8 mouse cellular contexts compared by ENCODE assay signal in genomic region chr9:42945174-42945573, GRCm38 (mm10). TPM values are rescaled to one million over a fixed set of nuclear protein-coding genes. Genes with fewer than 3 reads are reported as not detected.
DNase-seq lines count a peak whose midpoint lies in the region; ATAC-seq lines count a peak whose summit lies in the region.

No protein-coding gene starts in this region.

- H3K27ac ChIP-seq in hindbrain, embryonic 12.5 days = no peak overlapping the region
- no peak overlapping the region for H3K27ac ChIP-seq in hindbrain, embryonic 13.5 days
- H3K27ac ChIP-seq in embryonic facial prominence, embryonic 10.5 days (replicated peaks) = no peak overlapping the region
- H3K27ac ChIP-seq in hindbrain, embryonic 15.5 days (replicated peaks) = no peak overlapping the region

- peaks cover 14% of the 10 kb centered on the region for H3K4me1 ChIP-seq in hindbrain, embryonic 12.5 days
- H3K4me1 ChIP-seq in hindbrain, embryonic 13.5 days (replicated peaks) = peaks cover 42% of the 10 kb centered on the region
- H3K4me1 ChIP-seq in embryonic facial prominence, embryonic 10.5 days = peaks cover 35% of the 10 kb centered on the region
- peaks cover 32% of the 10 kb centered on the region for H3K4me1 ChIP-seq in hindbrain, embryonic 15.5 days (replicated peaks)

- peaks cover 28% of the 10 kb centered on the region for H3K27me3 ChIP-seq in hindbrain, embryonic 12.5 days
- H3K27me3 ChIP-seq in hindbrain, embryonic 13.5 days = peaks cover 27% of the 10 kb centered on the region
- H3K27me3 ChIP-seq in embryonic facial prominence, embryonic 10.5 days (replicated peaks; ENCODE audit: low read depth, poor library complexity, severe bottlenecking) = peaks cover 58% of the 10 kb centered on the region
- peaks cover 6% of the 10 kb centered on the region; the same call in 1 of the 2 replicates for H3K27me3 ChIP-seq in hindbrain, embryonic 15.5 days

- H3K4me2 ChIP-seq in hindbrain, embryonic 12.5 days (replicated peaks) = peak overlapping the region; percentile 91; the same call in 1 of the 2 replicates
- no peak overlapping the region for H3K4me2 ChIP-seq in hindbrain, embryonic 13.5 days
- peak overlapping the region; percentile 90 for H3K4me2 ChIP-seq in hindbrain, embryonic 15.5 days

- H3K9me3 ChIP-seq in hindbrain, embryonic 12.5 days (replicated peaks) = no peaks in the 10 kb centered on the region
- H3K9me3 ChIP-seq in hindbrain, embryonic 13.5 days = no peaks in the 10 kb centered on the region
- H3K9me3 ChIP-seq in embryonic facial prominence, embryonic 10.5 days = no peaks in the 10 kb centered on the region
- no peaks in the 10 kb centered on the region for H3K9me3 ChIP-seq in hindbrain, embryonic 15.5 days

- 0 out of 2 replicates have a peak, but pooled peaks have one; percentile 2 for ATAC-seq in hindbrain, embryonic 12.5 days (ENCODE audit: low FRiP score)
- ATAC-seq in hindbrain, embryonic 13.5 days (ENCODE audit: low FRiP score) = no peak
- ATAC-seq in hindbrain, embryonic 15.5 days (ENCODE audit: low FRiP score, low read depth) = no peak

- H3K4me3 ChIP-seq in hindbrain, embryonic 12.5 days = no peak overlapping the region
- no peak overlapping the region for H3K4me3 ChIP-seq in hindbrain, embryonic 13.5 days
- 0 out of 2 replicates have a peak overlapping the region, but pooled peaks have one; percentile 88 for H3K4me3 ChIP-seq in embryonic facial prominence, embryonic 10.5 days
- no peak overlapping the region for H3K4me3 ChIP-seq in hindbrain, embryonic 15.5 days

- no peak overlapping the region for H3K9ac ChIP-seq in hindbrain, embryonic 12.5 days
- no peak overlapping the region for H3K9ac ChIP-seq in hindbrain, embryonic 13.5 days
- H3K9ac ChIP-seq in hindbrain, embryonic 15.5 days = no peak overlapping the region

- DNase-seq in A20 (ENCODE audit: low read depth, low spot score) = peak; percentile 51
- DNase-seq in embryonic facial prominence, embryonic 10.5 days (ENCODE audit: low spot score) = no peak
- no peak for DNase-seq in spleen, postnatal 4 days (ENCODE audit: low spot score in 2 of 2)
- no peak for DNase-seq in cerebellum, adult 18-20 months
- DNase-seq in ovary, postnatal 14 days (ENCODE audit: low spot score) = no peak

- H3K36me3 ChIP-seq in hindbrain, embryonic 12.5 days = no peaks in the 10 kb centered on the region
- no peaks in the 10 kb centered on the region for H3K36me3 ChIP-seq in hindbrain, embryonic 13.5 days
- no peaks in the 10 kb centered on the region for H3K36me3 ChIP-seq in embryonic facial prominence, embryonic 10.5 days (replicated peaks)
- no peaks in the 10 kb centered on the region for H3K36me3 ChIP-seq in hindbrain, embryonic 15.5 days

- 77% methylated on average over 7 of the region's 7 CpGs for WGBS in hindbrain, embryonic 12.5 days
- WGBS in hindbrain, embryonic 13.5 days = 74% methylated on average over 7 of the region's 7 CpGs
- WGBS in embryonic facial prominence, embryonic 10.5 days = 72% methylated on average over 7 of the region's 7 CpGs
- 80% methylated on average over 7 of the region's 7 CpGs for WGBS in hindbrain, embryonic 15.5 days

RNA-seq across cellular contexts. Expression of gene Grik4, which starts 0.9 kb away (rescaled TPM):
- 5.6 and 5.7 TPM in 2 replicates for polyA plus RNA-seq in hindbrain, embryonic 12.5 days (2016; fragmentation: Nextera tagmentation; extraction: Ambion mirVana)
- 7.3 and 8.7 TPM in 2 replicates for polyA plus RNA-seq in hindbrain, embryonic 13.5 days (2015; fragmentation: Nextera tagmentation; extraction: Ambion mirVana)
- 0.96 and 1.1 TPM in 2 replicates for polyA plus RNA-seq in embryonic facial prominence, embryonic 10.5 days (2016; fragmentation: Nextera tagmentation; extraction: Ambion mirVana)
- polyA plus RNA-seq in hindbrain, embryonic 15.5 days (2015; fragmentation: Nextera tagmentation; extraction: Ambion mirVana) = 10.4 and 13.2 TPM in 2 replicates
